Mouse (Mus musculus) hindbrain, embryonic 12.5 days (tissue): ENCODE data around the gene Gmnn. TPM values are rescaled to one million over a fixed set of nuclear protein-coding genes. Genes with fewer than 3 reads are reported as not detected.

Experiments used
- ATAC-seq: fragments of 200-750 bp; cut with Nextera tagmentation; 2 replicates; pipeline ENCODE4 v1.8.0; 2017; ENCODE audit warnings: moderate TSS enrichment; ENCODE audit not compliant: low FRiP score
- H3K27ac ChIP-seq: fragments of 300-500 bp; sonication (generic); 2 replicates; pipeline ENCODE4 v1.5.1; 2016; ENCODE audit warnings: mild to moderate bottlenecking
- H3K27me3 ChIP-seq: fragments of 300-500 bp; sonication (generic); 2 replicates; pipeline ENCODE4 v1.6.1; 2016; ENCODE audit warnings: mild to moderate bottlenecking
- H3K36me3 ChIP-seq: fragments of 300-500 bp; sonication (generic); 2 replicates; pipeline ENCODE4 v1.6.1; 2016; ENCODE audit warnings: mild to moderate bottlenecking
- H3K4me1 ChIP-seq: fragments of 300-500 bp; sonication (generic); 2 replicates; pipeline ENCODE4 v1.6.1; 2016
- H3K4me2 ChIP-seq: fragments of 300-500 bp; sonication (generic); replicated peaks from 2 replicates; pipeline ENCODE4 v1.6.1; 2016; ENCODE audit warnings: mild to moderate bottlenecking
- H3K4me3 ChIP-seq: fragments of 300-500 bp; sonication (generic); 2 replicates; pipeline ENCODE4 v1.5.1; 2016; ENCODE audit warnings: mild to moderate bottlenecking
- H3K9ac ChIP-seq: fragments of 300-500 bp; sonication (generic); 2 replicates; pipeline ENCODE4 v1.6.1; 2016; ENCODE audit warnings: mild to moderate bottlenecking, moderate library complexity
- H3K9me3 ChIP-seq: fragments of 300-500 bp; sonication (generic); replicated peaks from 2 replicates; pipeline ENCODE4 v1.6.1; 2016; ENCODE audit warnings: mild to moderate bottlenecking
- WGBS: fragments of 180-500 bp; shearing (Covaris S2); methylation state at CpG from one replicate; pipeline ENCODE4 v1.1.7; 2016; 5-methylcytosine and 5-hydroxymethylcytosine counted together
- polyA plus RNA-seq: library from polyadenylated mRNA; unstranded; fragments of >200 nt; fragmentation: Nextera tagmentation; extraction: Ambion mirVana; gene quantifications from 2 replicates; pipeline ENCODE4 v1.2.1, GENCODE M21; 2016

Gene Gmnn
- polyA plus RNA-seq, 1 experiment from 2014 or later, result 76.3 TPM

- Histone ChIP-seq H3K36me3 (0 out of 2 replicates have a peak, but pooled peaks cover 20% of the 10 kb centered on the region), H3K4me2 (no peak overlapping the region), H3K4me1 (peaks cover 10% of the 10 kb centered on the region), H3K27ac (no peak overlapping the region), H3K9ac (no peak overlapping the region), H3K9me3 (no peaks in the 10 kb centered on the region), H3K27me3 (no peaks in the 10 kb centered on the region), H3K4me3 (no peak overlapping the region)
- 89% methylated on average over 12 of the region's 12 CpGs for WGBS
- no peak for ATAC-seq
These were observed 3.7 kb downstream of the Gmnn start for GRCm38 (mm10) chr13:24757820-24758564.

- WGBS, result 95% methylated on average over 3 of the region's 3 CpGs
- no peak overlapping the region for H3K27ac ChIP-seq
- H3K36me3 ChIP-seq, result 0 out of 2 replicates have a peak, but pooled peaks cover 20% of the 10 kb centered on the region
- peaks cover 8% of the 10 kb centered on the region; the same call in 1 of the 2 replicates for H3K4me1 ChIP-seq
- H3K9me3 ChIP-seq, result no peaks in the 10 kb centered on the region
- ATAC-seq, result no peak
- H3K4me2 ChIP-seq, result no peak overlapping the region
- H3K27me3 ChIP-seq, result no peaks in the 10 kb centered on the region
- no peak overlapping the region for H3K4me3 ChIP-seq
- no peak overlapping the region for H3K9ac ChIP-seq
These were observed 5.0 kb downstream of the Gmnn start for GRCm38 (mm10) chr13:24756756-24757155.

- H3K27me3 ChIP-seq, result no peaks in the 10 kb centered on the region
- H3K9me3 ChIP-seq, result no peaks in the 10 kb centered on the region
- H3K4me3 ChIP-seq, result no peak overlapping the region
- H3K9ac ChIP-seq, result no peak overlapping the region
- H3K27ac ChIP-seq, result no peak overlapping the region
- peaks cover 23% of the 10 kb centered on the region; the same call in 1 of the 2 replicates for H3K36me3 ChIP-seq
- no peaks in the 10 kb centered on the region for H3K4me1 ChIP-seq
- H3K4me2 ChIP-seq, result no peak overlapping the region
- ATAC-seq, result no peak
- 95% methylated on average over 8 of the region's 8 CpGs for WGBS
These were observed 10.3 kb downstream of the Gmnn start for GRCm38 (mm10) chr13:24751396-24751795.

- H3K27ac ChIP-seq, result no peak overlapping the region
- H3K9ac ChIP-seq, result no peak overlapping the region
- 92% methylated on average over 8 of the region's 8 CpGs for WGBS
- H3K9me3 ChIP-seq, result no peaks in the 10 kb centered on the region
- H3K4me1 ChIP-seq, result no peaks in the 10 kb centered on the region
- H3K36me3 ChIP-seq, result peaks cover 21% of the 10 kb centered on the region; the same call in 1 of the 2 replicates
- no peak for ATAC-seq
- no peaks in the 10 kb centered on the region for H3K27me3 ChIP-seq
- H3K4me2 ChIP-seq, result no peak overlapping the region
- H3K4me3 ChIP-seq, result no peak overlapping the region
These were observed 10.9 kb downstream of the Gmnn start for GRCm38 (mm10) chr13:24750807-24751206.

- no peak for ATAC-seq
These were observed 13.9 kb downstream of the Gmnn start for GRCm38 (mm10) chr13:24747823-24748222.

GRCm38 (mm10) chr13:24741028-24741427, 20.7 kb downstream of the Gmnn start, which contains the start of gene Armh2:
TSS of gene Armh2 (plus strand) at chr13:24741232.
- WGBS, result 88% methylated on average over 10 of the region's 10 CpGs
- Histone ChIP-seq H3K36me3 (no peaks in the 10 kb centered on the region), H3K4me1 (no peaks in the 10 kb centered on the region), H3K27ac (no peak within 1 kb of the TSS), H3K4me2 (no peak within 1 kb of the TSS), H3K4me3 (no peak within 1 kb of the TSS), H3K9ac (no peak within 1 kb of the TSS), H3K27me3 (no peaks in the 10 kb centered on the region), H3K9me3 (no peaks in the 10 kb centered on the region)
- no peak for ATAC-seq

More at GRCm38 (mm10) chr13:24747823-24748222, 13.9 kb downstream of the Gmnn start:
- Histone ChIP-seq H3K4me1 (no peaks in the 10 kb centered on the region), H3K27me3 (no peaks in the 10 kb centered on the region), H3K4me3 (no peak overlapping the region), H3K36me3 (peaks cover 9% of the 10 kb centered on the region; the same call in 1 of the 2 replicates), H3K27ac (no peak overlapping the region), H3K9me3 (no peaks in the 10 kb centered on the region), H3K9ac (no peak overlapping the region), H3K4me2 (no peak overlapping the region)
- 87% methylated on average over 3 of the region's 3 CpGs for WGBS

- Histone ChIP-seq H3K4me3 (no peak overlapping the region), H3K27ac (no peak overlapping the region), H3K9me3 (no peaks in the 10 kb centered on the region), H3K9ac (no peak overlapping the region), H3K4me2 (no peak overlapping the region), H3K36me3 (no peaks in the 10 kb centered on the region), H3K27me3 (no peaks in the 10 kb centered on the region), H3K4me1 (no peaks in the 10 kb centered on the region)
- ATAC-seq, result no peak
- 83% methylated on average over 6 of the region's 6 CpGs for WGBS
These were observed 26.1 kb downstream of the Gmnn start for GRCm38 (mm10) chr13:24735608-24736131.

- ATAC-seq, result no peak
- Histone ChIP-seq H3K4me1 (no peaks in the 10 kb centered on the region), H3K27ac (no peak overlapping the region), H3K4me2 (no peak overlapping the region), H3K36me3 (no peaks in the 10 kb centered on the region), H3K4me3 (no peak overlapping the region), H3K9ac (no peak overlapping the region), H3K27me3 (no peaks in the 10 kb centered on the region), H3K9me3 (no peaks in the 10 kb centered on the region)
- WGBS, result 85% methylated on average over 5 of the region's 5 CpGs
These were observed 27.2 kb downstream of the Gmnn start for GRCm38 (mm10) chr13:24734502-24734901.

GRCm38 (mm10) chr13:24729128-24729527, 32.6 kb downstream of the Gmnn start:
- Histone ChIP-seq H3K9ac (no peak overlapping the region), H3K27me3 (no peaks in the 10 kb centered on the region), H3K27ac (no peak overlapping the region), H3K36me3 (no peaks in the 10 kb centered on the region), H3K4me1 (peaks cover 6% of the 10 kb centered on the region), H3K4me3 (no peak overlapping the region), H3K9me3 (no peaks in the 10 kb centered on the region), H3K4me2 (no peak overlapping the region)
- 90% methylated on average over 5 of the region's 5 CpGs for WGBS
- ATAC-seq, result no peak

- H3K4me2 ChIP-seq, result no peak overlapping the region
- WGBS, result 48% methylated on average over 4 of the region's 4 CpGs
These were observed 37.3 kb downstream of the Gmnn start for GRCm38 (mm10) chr13:24724395-24724759.

GRCm38 (mm10) chr13:24723699-24724394, 37.9 kb downstream of the Gmnn start:
- H3K36me3 ChIP-seq, result no peaks in the 10 kb centered on the region
- H3K9me3 ChIP-seq, result no peaks in the 10 kb centered on the region
- WGBS, result 47% methylated on average over 8 of the region's 8 CpGs
- H3K4me2 ChIP-seq, result no peak overlapping the region
- H3K27ac ChIP-seq, result no peak overlapping the region
- no peak overlapping the region for H3K9ac ChIP-seq
- H3K4me3 ChIP-seq, result no peak overlapping the region
- no peaks in the 10 kb centered on the region for H3K27me3 ChIP-seq
- ATAC-seq, result no peak
- H3K4me1 ChIP-seq, result peaks cover 11% of the 10 kb centered on the region

More at GRCm38 (mm10) chr13:24724395-24724759, 37.3 kb downstream of the Gmnn start:
- H3K27me3 ChIP-seq, result no peaks in the 10 kb centered on the region
- no peak overlapping the region for H3K4me3 ChIP-seq
- no peak for ATAC-seq
- H3K36me3 ChIP-seq, result no peaks in the 10 kb centered on the region
- H3K9ac ChIP-seq, result no peak overlapping the region
- peaks cover 11% of the 10 kb centered on the region for H3K4me1 ChIP-seq
- H3K27ac ChIP-seq, result no peak overlapping the region
- H3K9me3 ChIP-seq, result no peaks in the 10 kb centered on the region

GRCm38 (mm10) chr13:24721502-24721901, 40.2 kb downstream of the Gmnn start:
- Histone ChIP-seq H3K36me3 (peaks cover 17% of the 10 kb centered on the region; the same call in 1 of the 2 replicates), H3K9me3 (no peaks in the 10 kb centered on the region), H3K4me3 (no peak overlapping the region), H3K4me1 (peaks cover 11% of the 10 kb centered on the region), H3K27ac (no peak overlapping the region), H3K27me3 (no peaks in the 10 kb centered on the region), H3K4me2 (no peak overlapping the region), H3K9ac (no peak overlapping the region)
- no peak for ATAC-seq
- 77% methylated on average over 10 of the region's 10 CpGs for WGBS
